Mouse (Mus musculus): ENCODE results near the gene Atl1. TPM values are rescaled to one million over a fixed set of nuclear protein-coding genes. Genes with fewer than 3 reads are reported as not detected.

The Atl1 gene
- polyA plus RNA-seq, 1 experiment from 2014 or later = 132 TPM

DNA sequence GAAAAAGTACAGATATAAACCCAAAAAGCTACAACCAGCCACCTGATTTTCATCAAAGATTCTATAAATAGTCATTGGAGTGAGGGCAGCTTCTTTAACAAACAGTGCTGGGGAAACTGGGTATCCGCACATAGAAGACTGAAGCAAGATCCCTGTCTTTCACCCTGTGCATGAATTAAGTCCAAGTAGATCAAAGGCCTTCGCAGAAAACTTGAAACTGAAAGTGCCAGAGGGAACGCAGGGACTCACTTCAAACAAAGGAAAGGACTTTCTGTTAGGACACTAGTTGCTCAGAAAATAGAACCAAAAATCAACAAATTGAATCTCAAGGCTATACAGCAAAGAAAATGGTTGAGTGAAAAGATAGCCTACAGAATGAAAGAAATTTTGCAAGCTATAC, 103.0 kb downstream of the Atl1 start:
- H3K9me3 ChIP-seq = no peaks in the 10 kb centered on the region
- no peaks in the 10 kb centered on the region for H3K27me3 ChIP-seq
- no peak overlapping the region for H3K9ac ChIP-seq
- WGBS = 79% methylated on average over 3 of the region's 3 CpGs
- no peak overlapping the region for H3K4me3 ChIP-seq
- H3K27ac ChIP-seq (replicated peaks) = no peak overlapping the region
- ATAC-seq (ENCODE audit: low FRiP score, low read depth) = no peak
- H3K36me3 ChIP-seq = no peaks in the 10 kb centered on the region
- no peak overlapping the region for H3K4me2 ChIP-seq
- H3K4me1 ChIP-seq (replicated peaks) = no peaks in the 10 kb centered on the region

DNA sequence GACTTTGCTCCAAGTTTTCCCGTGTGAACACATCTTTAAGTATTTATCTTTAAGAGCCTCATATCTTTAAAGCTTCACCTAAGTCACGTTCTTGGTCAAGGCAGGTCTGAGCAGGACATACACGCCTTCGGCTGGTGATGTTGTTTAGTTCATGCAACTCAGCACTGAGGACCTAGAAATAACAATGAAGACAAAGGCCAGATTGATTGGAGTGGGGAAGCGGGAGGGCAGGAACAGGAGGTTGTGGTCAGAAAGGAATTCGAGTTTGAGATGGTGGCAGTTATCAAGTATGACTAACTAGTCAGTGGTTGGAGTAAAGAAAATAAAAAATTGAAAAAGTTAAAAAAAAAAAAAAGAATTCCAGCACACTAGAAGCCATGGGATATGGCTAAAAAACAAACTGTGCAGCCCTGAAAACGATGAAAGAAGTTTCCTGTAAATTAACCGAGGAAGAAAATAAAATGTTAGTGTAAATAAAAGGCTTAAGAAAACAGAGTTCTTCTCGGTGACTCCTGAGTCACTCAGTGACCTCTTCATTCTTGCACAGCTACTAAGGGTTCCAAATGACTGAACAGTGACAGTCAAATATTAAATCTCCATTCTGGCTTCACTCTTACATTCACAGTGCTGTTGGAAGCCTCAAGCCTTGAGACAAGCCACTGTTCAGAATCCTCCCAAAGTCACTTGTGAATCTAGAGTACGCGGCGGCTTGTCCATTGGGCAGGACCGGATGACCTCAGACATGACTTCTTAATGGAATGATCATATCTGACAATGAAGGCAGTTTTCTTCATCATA, 106.0 kb downstream of the Atl1 start:
- ATAC-seq (ENCODE audit: low FRiP score, low read depth) = no peak
- WGBS = 86% methylated on average over 13 of the region's 13 CpGs

DNA sequence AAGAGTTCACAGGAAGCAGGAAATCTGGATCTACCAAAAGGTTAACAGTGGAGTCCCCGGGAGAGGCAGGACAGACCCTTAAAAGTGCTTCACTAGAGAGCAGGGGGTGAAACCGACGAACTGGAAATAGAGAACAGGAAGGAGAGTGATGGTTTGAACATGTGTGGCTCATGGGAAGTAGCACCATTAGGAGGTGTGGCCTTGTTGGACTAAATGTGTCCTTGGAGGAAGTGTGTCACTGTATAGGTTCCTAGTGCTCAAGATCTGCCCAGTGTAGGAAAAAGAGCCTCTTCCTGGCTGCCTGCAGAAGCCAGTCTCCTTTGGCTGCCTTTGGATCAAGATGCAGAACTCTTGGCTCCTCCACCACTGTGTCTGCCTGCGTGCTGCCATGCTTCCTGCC, 112.7 kb downstream of the Atl1 start:
- Histone ChIP-seq H3K36me3 (no peaks in the 10 kb centered on the region), H3K27me3 (no peaks in the 10 kb centered on the region), H3K9ac (no peak overlapping the region), H3K4me2 (no peak overlapping the region), H3K4me3 (no peak overlapping the region), H3K9me3 (no peaks in the 10 kb centered on the region), H3K4me1 (replicated peaks) (no peaks in the 10 kb centered on the region), H3K27ac (replicated peaks) (no peak overlapping the region)
- WGBS = 88% methylated on average over 4 of the region's 4 CpGs
- ATAC-seq (ENCODE audit: low FRiP score, low read depth) = no peak

More for the DNA sequence above, 106.0 kb downstream of the Atl1 start:
- no peaks in the 10 kb centered on the region for H3K27me3 ChIP-seq
- no peaks in the 10 kb centered on the region for H3K36me3 ChIP-seq
- H3K9me3 ChIP-seq = no peaks in the 10 kb centered on the region
- no peaks in the 10 kb centered on the region for H3K4me1 ChIP-seq (replicated peaks)
- H3K27ac ChIP-seq (replicated peaks) = no peak overlapping the region
- no peak overlapping the region for H3K9ac ChIP-seq
- H3K4me2 ChIP-seq = no peak overlapping the region
- no peak overlapping the region for H3K4me3 ChIP-seq

DNA sequence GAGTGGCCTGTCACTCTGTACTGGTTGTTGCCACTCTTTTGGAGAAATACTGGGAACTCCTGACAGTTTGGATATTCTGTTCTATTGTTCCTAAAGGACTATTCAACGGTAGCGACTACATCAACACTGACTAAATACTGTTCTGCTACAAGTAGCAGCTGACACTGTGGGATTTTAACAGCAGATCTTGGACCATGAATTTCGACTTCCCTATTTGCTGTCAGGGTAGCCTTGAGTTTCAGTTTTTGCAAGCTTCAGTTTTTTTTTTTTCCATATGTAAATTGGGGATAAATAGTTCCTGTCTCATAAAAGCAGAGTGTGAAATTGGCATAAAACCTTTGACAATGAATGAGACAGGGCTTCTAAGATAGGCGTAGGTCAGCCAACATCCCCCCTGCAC, 117.9 kb downstream of the Atl1 start:
- H3K4me3 ChIP-seq = no peak overlapping the region
- no peaks in the 10 kb centered on the region for H3K4me1 ChIP-seq (replicated peaks)
- H3K36me3 ChIP-seq = peaks cover 28% of the 10 kb centered on the region
- 84% methylated on average over 4 of the region's 4 CpGs for WGBS
- H3K4me2 ChIP-seq = no peak overlapping the region
- no peak overlapping the region for H3K27ac ChIP-seq (replicated peaks)
- ATAC-seq (ENCODE audit: low FRiP score, low read depth) = no peak
- H3K27me3 ChIP-seq = no peaks in the 10 kb centered on the region
- no peak overlapping the region for H3K9ac ChIP-seq
- no peaks in the 10 kb centered on the region for H3K9me3 ChIP-seq

DNA sequence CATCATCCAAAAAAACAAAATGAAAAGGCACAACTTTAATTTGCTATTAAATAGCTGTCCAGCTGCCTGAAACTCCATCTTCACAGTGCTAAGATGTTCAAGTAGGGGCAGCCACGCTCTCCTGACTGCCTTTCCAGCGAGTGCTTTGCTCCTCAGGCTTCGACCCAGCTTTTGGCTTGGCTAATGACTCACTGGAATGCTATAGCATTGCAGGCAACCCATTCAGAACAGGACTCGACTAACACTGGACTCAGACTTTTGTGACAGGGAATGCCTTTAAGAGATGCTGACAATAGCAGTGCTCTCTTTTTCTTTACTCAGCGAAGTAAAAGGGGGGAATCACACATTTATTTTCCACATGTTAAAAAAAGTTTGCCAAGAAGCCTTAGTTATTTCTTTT, 119.3 kb downstream of the Atl1 start:
- 25% methylated on average over 5 of the region's 5 CpGs for WGBS
- H3K4me1 ChIP-seq (replicated peaks) = no peaks in the 10 kb centered on the region
- H3K4me3 ChIP-seq = no peak overlapping the region
- no peaks in the 10 kb centered on the region for H3K9me3 ChIP-seq
- H3K4me2 ChIP-seq = no peak overlapping the region
- no peaks in the 10 kb centered on the region for H3K27me3 ChIP-seq
- no peak overlapping the region for H3K27ac ChIP-seq (replicated peaks)
- H3K9ac ChIP-seq = no peak overlapping the region
- ATAC-seq (ENCODE audit: low FRiP score, low read depth) = no peak
- H3K36me3 ChIP-seq = peaks cover 41% of the 10 kb centered on the region

DNA sequence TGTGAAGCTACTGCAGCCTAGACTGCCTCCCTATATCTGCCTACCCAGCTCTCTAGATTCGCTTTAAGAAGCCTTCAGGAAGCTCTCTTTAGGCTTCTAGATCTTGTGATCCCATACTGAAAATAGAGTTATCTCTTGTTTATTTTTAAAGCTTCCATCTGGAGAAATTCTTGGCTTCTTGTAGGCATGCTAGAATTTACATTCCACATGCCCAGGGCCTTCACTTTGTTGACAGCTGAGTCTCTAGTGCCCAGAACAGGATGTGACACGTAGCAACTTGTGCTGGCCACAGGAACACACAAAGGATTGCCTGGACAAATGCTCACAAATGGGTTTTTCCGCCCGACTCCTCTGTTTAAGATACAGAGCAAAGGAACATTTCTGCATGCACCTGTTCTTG, 123.5 kb downstream of the Atl1 start:
- Histone ChIP-seq H3K9me3 (no peaks in the 10 kb centered on the region), H3K4me1 (replicated peaks) (no peaks in the 10 kb centered on the region), H3K9ac (no peak overlapping the region), H3K27me3 (no peaks in the 10 kb centered on the region), H3K36me3 (peaks cover 66% of the 10 kb centered on the region), H3K4me3 (no peak overlapping the region), H3K4me2 (no peak overlapping the region), H3K27ac (replicated peaks) (no peak overlapping the region)
- ATAC-seq (ENCODE audit: low FRiP score, low read depth) = no peak
- 74% methylated on average over 4 of the region's 4 CpGs for WGBS

Other genes with a start within 250 kb of the Atl1 start
- 12.5 and 13.3 TPM in 2 replicates for gene Sos2, start 210.8 kb upstream of the Atl1 start, polyA plus RNA-seq (2015; fragmentation: Nextera tagmentation; extraction: Ambion mirVana)
- gene L2hgdh, start 167.7 kb upstream of the Atl1 start, polyA plus RNA-seq (2015; fragmentation: Nextera tagmentation; extraction: Ambion mirVana) = 12.5 and 13.3 TPM in 2 replicates
- 34.5 and 37.0 TPM in 2 replicates for gene Atp5s, start 167.7 kb upstream of the Atl1 start, polyA plus RNA-seq (2015; fragmentation: Nextera tagmentation; extraction: Ambion mirVana)
- 9.0 and 9.7 TPM in 2 replicates for gene Cdkl1, start 101.3 kb upstream of the Atl1 start, polyA plus RNA-seq (2015; fragmentation: Nextera tagmentation; extraction: Ambion mirVana)
- 26.5 and 26.6 TPM in 2 replicates for gene Map4k5, start 586 bp downstream of the Atl1 start, polyA plus RNA-seq (2015; fragmentation: Nextera tagmentation; extraction: Ambion mirVana)
- 3.4 and 3.6 TPM in 2 replicates for gene Sav1, start 94.4 kb downstream of the Atl1 start, polyA plus RNA-seq (2015; fragmentation: Nextera tagmentation; extraction: Ambion mirVana)
- gene Nin, start 221.1 kb downstream of the Atl1 start, polyA plus RNA-seq (2015; fragmentation: Nextera tagmentation; extraction: Ambion mirVana) = 11.3 and 12.6 TPM in 2 replicates